Mouse (Mus musculus) granulocyte monocyte progenitor cell, adult 5-6 weeks (primary cell): ENCODE data around the gene Eya3. TPM values are rescaled to one million over a fixed set of nuclear protein-coding genes. Genes with fewer than 3 reads are reported as not detected.
"Not testable (repeated sequence)": the region's sequence is repeated elsewhere in the genome, so short reads cannot be mapped to it uniquely, and the experiment has no call there.

Experiments used
- ATAC-seq: replicated peaks from 2 replicates; pipeline ENCODE4 v1.8.0; 2016; ENCODE audit warnings: mild to moderate bottlenecking, moderate TSS enrichment, inconsistent platforms; ENCODE audit not compliant: poor library complexity, severe bottlenecking
- total RNA-seq, 2 experiments: library from RNA; stranded (forward) in 1 of 2; stranded (reverse) in 1 of 2; fragments of 200-712, 200-1000 nt in 1 of 2; fragments of >200 nt in 1 of 2; fragmentation: Nextera tagmentation in 1 of 2; gene quantifications; 2 replicates each; pipeline ENCODE4 v1.2.3; 2014 to 2017

The Eya3 gene
- total RNA-seq, 2 experiments from 2014 or later = 38.9 to 42.0 TPM

DNA sequence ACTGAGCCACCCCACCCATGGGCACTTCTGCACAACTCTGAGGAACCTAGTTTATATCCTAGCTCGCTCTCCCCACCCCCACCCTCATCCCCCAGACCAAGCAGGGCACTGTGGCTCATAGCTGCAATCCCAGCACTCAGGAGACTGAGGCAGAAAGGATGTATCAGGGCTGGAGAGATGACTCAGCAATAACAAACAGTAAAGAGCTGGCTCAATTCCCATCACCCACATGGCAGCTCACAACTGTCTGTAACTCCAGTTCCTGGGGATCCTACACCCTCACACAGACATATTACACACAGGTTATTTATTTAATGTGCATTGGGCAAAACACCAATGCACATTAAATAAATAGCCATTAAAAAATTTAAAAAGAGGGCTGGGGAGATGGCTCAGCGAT, 96.6 kb downstream of the Eya3 start:
- no peak for ATAC-seq

- ATAC-seq = no peak
Observed at GRCm38 (mm10) chr4:132735894-132736293, 97.1 kb downstream of the Eya3 start.

GRCm38 (mm10) chr4:132737154-132737553, 98.4 kb downstream of the Eya3 start:
- not testable (repeated sequence) for ATAC-seq

DNA sequence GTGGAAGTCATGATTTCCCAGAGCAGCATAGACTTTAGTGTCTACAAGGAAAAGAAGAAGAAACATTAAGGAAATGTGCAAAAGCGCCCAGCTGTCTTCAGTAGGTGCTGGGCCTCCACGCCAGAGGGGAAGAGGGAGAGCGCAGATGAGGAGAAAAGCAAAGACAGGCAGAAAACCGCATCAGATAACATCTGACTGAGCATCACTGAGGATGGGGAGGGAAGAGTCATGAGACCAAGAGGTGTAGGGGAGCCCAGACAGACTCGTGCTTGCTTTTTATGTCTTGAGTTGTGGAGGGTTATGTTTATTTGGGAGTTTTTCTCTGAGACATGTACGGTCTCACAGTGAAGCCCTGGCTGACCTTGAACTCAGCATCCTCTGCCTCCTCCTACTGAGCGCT, 102.7 kb downstream of the Eya3 start:
- no peak for ATAC-seq

DNA sequence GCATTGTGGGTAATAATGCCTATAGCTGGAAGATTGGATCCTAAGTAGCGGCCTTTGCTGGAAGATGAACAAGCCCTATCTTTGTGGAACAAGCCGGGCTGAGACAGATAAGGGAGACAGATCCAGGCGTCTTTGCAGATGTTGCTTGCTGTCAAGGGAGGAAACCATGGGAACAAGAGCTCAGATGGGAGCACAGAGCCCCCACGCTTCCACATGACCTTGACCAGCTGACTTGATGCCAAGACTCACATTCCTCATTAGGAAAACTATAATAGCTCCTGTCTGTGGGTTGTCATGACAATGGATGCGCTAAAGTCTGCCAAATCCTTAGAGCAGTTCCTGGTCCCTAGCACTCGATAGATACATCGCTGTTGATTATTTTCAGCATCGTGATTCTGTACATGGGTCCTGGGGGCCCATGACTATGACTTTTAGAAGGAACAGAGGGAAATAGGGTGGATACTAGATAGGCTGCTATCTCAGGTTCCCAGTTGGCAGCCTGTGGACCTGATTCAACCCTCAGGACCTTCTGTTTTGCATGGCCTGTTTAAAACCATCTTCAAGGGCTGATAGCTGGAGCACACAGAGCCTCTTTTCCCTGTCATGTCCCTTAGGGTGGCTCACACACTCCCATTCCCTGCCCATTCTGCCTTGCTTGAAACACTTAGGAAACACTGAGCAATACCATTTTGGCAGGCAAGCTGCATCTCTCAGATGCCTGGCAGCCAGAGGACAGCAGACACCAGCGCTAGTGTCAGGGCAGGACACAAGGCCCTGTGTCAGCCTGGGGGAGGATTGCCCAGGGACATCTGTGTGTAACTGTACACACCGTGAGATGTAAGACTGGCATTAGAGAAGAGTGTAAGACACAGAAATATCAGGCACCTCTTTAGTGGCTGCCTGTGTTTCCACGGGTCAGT, 105.5 kb downstream of the Eya3 start:
- ATAC-seq = no peak

GRCm38 (mm10) chr4:132746911-132747517, 108.2 kb downstream of the Eya3 start:
- no peak for ATAC-seq

GRCm38 (mm10) chr4:132747664-132748259, 109.0 kb downstream of the Eya3 start:
- peak; percentile 79 for ATAC-seq

DNA sequence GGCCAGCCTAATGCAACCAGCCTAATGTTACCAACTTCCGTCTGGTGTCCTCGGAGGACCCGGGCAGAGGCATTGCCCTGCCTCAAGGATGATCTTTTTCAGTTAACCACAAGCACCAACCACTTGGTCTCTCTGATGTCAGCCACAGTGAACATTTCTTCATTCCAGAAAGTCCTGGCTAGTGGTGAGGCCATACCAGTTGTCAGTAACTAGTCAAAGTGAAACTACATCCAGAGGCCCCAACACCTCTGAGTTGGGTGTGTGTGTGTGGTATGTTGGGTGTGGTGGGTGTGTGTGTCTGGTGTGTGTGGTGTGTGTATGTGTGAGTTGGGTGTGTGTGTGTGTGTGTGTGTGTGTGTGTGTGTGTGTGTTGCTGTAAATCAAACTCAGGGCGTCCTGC, 110.0 kb downstream of the Eya3 start:
- peak; percentile 77 for ATAC-seq

DNA sequence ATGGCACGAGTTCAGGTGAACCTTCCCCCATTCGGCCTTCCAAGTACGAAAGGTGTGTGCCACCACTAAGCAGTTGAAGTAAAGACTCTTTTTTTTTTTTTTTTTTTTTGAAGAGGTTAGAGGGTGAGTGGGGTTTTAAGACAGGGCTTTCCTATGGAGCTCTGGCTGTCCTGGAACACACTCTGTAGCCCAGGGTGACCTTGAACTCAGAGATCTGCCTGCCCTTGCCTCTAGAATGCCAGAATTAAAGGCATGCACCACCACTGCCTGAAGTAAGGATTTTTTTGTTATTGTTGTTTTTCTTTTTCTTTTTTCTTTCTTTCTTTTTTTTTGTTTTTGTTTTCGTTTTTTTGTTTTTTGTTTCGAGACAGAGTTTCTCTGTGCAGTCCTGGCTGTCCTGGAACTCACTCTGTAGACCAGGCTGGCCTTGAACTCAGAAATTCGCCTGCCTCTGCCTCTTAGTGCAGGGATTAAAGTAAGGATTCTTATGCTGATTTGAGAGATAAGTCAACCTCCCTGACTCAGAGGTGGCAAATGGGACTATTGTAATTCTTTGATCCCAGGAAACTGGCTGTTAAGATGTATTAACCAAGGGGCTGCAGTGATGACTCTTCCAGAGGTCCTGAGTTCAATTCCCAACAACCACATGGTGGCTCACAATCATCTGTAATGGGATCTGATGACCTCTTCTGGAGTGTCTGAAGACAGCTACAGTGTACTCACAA, 110.6 kb downstream of the Eya3 start:
- ATAC-seq = no peak

- ATAC-seq = peak; percentile 74
Observed at GRCm38 (mm10) chr4:132752992-132753391, 114.2 kb downstream of the Eya3 start.

DNA sequence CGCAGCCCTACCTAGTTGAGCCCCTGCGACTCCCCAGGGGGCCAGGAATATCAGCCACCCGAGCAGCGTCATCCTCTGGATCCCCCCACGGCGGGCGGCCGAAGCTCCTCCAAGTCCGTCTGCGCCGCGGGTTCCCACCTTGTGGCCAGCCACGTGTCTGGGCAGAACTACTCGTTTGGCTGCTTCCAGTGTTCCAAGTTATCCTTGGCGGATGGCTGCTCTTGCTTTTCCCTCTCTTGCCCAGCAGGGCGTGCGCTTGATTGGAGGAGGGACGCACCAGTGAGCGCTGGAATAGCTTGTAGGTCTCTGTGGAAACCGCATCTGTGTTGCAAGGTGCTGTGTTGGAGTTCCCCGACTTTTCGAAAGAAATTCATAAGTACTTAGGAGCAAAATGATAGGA, 118.2 kb downstream of the Eya3 start, which contains the start of gene Smpdl3b:
Gene Smpdl3b, minus strand, starts transcription at position 279 of the 400 bp plus-strand sequence.
- peak; percentile 87 for ATAC-seq

GRCm38 (mm10) chr4:132757633-132758351, 119.0 kb downstream of the Eya3 start:
- no peak for ATAC-seq

GRCm38 (mm10) chr4:132760296-132760695, 121.5 kb downstream of the Eya3 start:
- ATAC-seq = peak; percentile 72

DNA sequence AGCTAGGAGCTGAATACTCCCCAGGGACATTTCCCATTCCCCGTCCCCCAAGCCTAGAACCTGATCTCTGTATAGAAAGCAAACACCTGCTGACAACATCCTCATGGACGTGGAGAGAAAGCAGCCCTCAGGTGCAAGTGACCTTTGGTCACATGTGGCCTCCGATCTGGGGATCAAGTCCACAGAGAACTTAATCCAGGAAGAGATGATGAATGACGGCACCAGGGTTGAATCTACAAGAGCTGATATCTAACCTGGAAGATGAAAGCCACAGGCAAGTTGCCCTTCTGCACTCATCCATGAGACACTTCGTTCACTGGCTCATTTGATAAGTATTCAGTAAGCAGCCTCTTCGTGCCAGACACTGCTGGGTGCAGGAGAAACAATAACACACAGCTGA, 123.8 kb downstream of the Eya3 start:
- no peak for ATAC-seq

GRCm38 (mm10) chr4:132763125-132763524, 124.3 kb downstream of the Eya3 start:
- not testable (repeated sequence) for ATAC-seq

DNA sequence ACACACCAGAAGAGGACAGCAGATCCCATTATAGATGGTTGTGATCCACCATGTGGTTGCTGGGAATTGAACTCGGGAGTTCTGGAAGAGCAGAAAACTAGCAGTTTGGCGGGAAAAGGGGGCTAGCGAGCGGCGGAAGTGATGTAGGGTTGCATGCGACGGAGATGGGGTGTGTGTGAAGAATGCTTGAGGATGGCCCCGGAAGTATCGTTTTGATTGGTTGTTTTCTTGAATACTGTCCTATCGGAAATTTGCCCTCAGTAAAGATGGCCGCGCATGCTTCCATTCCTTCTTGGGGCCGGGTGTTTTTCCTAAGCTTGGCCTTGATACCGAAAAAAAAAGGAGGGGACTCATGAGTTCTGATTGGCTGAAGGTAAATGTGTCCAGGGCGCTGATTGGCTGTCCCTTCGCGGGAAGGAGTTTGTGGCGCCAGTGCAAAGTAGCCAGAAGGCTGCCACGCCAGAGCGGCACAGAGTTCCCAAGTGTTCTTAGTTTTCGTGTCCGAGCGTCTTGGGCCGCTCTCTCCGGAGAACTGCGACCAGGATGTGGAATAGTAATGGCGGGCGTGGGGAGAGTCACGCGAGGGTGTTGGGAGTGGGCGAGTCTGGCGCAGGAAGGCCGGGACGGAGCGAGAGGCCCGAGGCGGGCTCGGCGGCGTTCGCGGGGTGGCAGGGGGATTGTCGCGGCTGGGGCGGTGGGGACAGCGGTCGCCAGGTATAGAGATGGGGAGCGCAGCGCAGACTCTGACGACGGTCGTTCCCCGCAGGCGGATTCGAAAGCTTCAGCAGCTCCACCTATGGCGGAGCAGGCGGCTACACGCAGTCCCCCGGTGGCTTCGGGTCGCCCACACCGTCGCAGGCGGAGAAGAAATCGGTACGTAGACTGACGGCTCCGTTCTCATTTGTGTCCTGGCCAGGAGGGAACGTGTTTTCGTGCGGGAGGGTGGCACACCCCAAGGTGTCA, 129.4 kb downstream of the Eya3 start, which contains the start of gene Rpa2:
Gene Rpa2, plus strand, starts transcription at position 419 of the 963 bp plus-strand sequence.
- peak; percentile 97 for ATAC-seq

DNA sequence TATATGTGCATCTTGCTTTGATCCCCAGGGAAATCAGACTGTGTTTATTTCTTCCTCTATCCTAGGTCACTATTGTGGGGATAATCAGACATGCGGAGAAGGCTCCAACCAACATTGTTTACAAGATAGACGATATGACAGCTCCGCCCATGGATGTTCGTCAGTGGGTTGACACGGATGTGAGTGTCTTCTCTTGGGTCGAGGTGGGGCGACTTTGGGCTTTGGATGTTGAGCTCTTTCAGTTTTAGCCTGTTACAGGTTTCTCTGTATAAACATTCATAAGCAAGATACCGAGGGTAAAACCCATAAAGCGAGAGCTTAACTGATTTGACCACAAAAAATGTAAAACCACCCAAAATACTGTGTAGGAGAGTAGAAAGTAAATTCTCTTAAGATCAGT, 133.0 kb downstream of the Eya3 start:
- no peak for ATAC-seq
